Mouse (Mus musculus) left cerebral cortex, adult 2 months (tissue): ENCODE data around the gene Ndc1. TPM values are rescaled to one million over a fixed set of nuclear protein-coding genes. Genes with fewer than 3 reads are reported as not detected.
A peak's percentile ranks its signal among the peaks of the same experiment; 100 is the strongest.

Source experiments
- DNase-seq, 2 experiments: peaks; one replicate each; pipeline ENCODE4 v3.0.0; 2021 to 2022; ENCODE audit warnings: low spot score in 2 of 2, mixed read lengths in 1 of 2; ENCODE audit errors: extremely low spot score in 1 of 2
- H3K27ac ChIP-seq: fragments of 200-600 bp; 2 replicates; pipeline ENCODE4 v1.8.1; 2022
- H3K4me3 ChIP-seq: fragments of 200-600 bp; 2 replicates; pipeline ENCODE4 v1.8.1; 2022
- CTCF ChIP-seq: fragments of 200-600 bp; IDR thresholded peaks from 2 replicates; pipeline ENCODE4 v1.8.1; 2022; ENCODE audit warnings: antibody characterized with exemption, mild to moderate bottlenecking, moderate library complexity
- intact Hi-C: fragments of 180-260 bp; cut with DNase I; formaldehyde crosslinking; loops from one replicate; pipeline ENCODE4 v1.15.1; 2025
- microRNA-seq, 2 experiments: library from miRNA; unstranded; fragments of <30 nt; microRNA quantifications; one replicate each; pipeline ENCODE4 v1.2.0; 2021
- total RNA-seq, 2 experiments: library from RNA; stranded (reverse); gene quantifications; 2 replicates each; pipeline ENCODE4 v1.2.3; 2021

Ndc1 gene
- total RNA-seq, 2 experiments from 2014 or later: 9.6 to 10.0 TPM

DNA sequence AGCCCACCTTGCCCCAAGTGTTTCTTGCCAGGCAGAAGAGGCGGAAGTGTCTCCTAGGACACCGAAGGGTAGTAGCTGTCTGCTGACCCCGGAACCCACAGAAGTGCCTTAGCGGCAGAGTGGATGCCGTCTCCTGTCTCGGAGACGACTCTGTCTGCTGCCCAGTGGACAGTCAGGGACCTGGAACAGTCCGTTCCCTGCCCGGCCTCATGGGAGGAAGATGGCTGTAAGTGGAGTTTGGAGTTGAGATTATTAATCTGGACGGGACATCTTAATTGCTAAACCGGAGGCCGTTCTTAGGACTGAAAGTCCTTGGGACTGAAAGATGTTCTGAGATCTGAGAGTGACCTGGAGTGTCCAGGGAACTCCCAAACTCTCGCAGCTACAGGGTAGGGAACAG is 81.9 kb downstream of the Ndc1 start:
- TF ChIP-seq CTCF: no peak
- H3K4me3 ChIP-seq: no peak overlapping the region
- H3K27ac ChIP-seq: no peak overlapping the region
- intact Hi-C loops: no loop called here
- no peak for DNase-seq

DNA sequence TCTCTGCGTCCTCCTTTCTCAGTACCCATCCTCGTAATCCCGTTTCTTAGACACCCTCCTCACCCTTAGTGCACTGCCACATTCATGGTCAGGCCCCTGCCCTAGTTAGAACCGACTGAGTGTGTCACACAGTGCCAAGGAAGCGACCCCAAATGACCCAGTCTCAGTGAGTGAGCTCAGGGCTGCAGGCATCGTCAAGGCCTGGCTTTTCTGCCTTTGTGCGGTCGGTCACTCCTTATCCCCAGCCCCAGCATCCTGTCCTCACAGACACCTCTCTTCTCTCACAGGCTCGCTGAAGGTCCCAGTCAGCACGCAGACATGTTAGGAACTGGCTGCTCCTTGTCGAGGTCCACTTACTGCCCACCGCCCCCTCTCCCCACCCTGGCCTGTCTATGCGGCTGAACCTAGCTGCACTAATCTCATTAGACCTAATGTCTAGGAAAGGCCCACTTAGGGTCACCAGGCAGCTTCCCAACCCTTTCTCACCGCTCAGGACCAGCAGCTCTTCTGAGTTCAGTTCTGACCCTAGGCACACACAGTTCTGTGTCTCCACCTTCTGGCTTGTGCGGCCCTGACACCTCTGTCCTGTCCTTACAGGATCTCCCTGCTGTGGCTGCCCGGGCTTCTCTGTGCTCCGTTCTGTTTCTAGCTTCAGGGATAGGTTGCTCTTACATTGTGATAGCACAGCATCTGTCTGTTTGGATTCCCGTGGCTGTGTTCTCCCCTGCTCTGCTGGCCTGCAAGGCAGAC is 84.9 kb downstream of the Ndc1 start:
- intact Hi-C loops: no loop called here
- Histone ChIP-seq H3K27ac (no peak overlapping the region), H3K4me3 (no peak overlapping the region)
- TF ChIP-seq CTCF: no peak
- DNase-seq: no peak

DNA sequence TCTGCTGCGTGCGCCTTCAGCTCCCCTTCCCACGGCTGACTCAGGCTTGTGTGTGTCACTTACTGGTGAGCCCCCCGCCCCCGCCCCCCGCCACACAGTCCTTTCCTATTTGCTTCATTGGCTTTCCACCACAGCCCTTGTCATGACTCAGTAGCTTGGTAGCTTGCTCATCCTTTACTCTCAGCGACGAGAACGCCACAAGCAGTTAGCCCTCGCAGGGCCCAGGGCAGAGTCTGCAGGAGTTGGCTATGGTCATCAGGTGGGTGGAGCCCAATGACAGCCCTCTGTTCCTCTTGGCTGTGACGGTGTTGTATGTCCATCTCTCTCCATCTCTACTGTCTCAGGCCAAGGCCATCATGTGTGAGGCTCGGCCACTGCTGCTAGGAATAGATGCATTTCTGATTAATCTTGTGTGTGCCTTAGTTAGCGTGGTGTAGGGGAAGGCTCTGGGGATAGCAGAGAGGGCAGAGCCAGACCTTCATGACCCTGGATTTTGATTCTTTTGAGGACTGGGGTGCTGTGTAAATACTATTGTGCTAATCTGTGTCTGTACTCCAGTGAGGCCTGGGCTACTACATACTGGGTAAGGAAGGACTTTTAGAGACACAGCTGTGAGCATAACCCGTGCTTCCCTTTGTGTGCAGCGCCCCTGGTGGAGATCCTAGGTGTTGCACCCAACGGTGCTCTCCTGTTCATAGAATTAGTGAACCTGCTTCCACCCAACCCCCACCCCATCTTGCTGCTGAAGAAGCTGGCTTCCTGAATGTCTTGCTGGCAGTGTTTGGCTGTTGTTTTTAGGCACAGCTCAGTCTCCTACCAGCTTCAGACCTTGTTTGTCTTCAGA is 85.8 kb downstream of the Ndc1 start:
- peak; percentile 83 for TF ChIP-seq CTCF
- intact Hi-C loops: no loop called here
- peak; percentile 77 to 79 for DNase-seq
- H3K27ac ChIP-seq: no peak overlapping the region
- H3K4me3 ChIP-seq: no peak overlapping the region

DNA sequence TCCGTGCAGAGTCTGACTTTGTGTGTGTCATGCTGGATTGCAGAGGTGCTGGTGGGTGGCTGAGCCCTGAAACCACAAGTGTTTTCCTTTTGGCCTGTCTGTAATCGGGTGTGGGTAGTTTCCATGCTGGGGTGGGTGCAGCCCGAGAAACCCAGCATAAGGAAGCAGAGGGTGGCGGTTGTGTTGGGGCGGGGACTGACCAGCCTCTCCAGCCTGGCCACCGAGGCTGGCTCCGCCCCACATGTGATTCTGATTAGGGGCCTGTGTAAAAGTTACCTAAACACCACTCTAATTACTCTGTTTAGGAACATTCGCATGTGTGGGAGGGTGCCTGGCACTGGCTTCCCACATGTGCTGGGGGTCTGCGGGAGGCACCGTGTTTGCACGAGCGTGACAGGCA is 90.0 kb downstream of the Ndc1 start:
- intact Hi-C loops: no loop called here
- no peak for DNase-seq
- no peak overlapping the region for H3K27ac ChIP-seq
- no peak for TF ChIP-seq CTCF
- no peak overlapping the region for H3K4me3 ChIP-seq

DNA sequence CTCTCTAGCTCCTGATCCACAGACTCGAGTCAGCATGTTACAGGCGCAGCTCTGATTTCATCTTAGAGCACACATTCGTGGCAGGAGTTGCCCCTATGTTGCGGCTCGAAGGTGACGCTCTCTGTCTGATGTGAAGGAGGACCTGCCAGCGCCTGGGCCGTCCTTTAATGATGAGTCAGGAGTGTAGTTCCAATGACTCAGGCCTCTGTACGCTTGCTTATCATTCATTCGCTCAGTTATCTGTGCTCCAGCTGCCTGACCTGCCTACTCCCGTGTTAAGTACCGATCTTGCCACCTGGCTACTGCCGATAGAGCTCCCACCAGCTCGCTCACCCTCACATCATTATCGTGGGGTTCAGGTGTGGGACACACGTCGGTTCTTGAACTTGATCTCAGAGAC is 91.3 kb downstream of the Ndc1 start:
- no peak for DNase-seq
- intact Hi-C loops: no loop called here
- no peak overlapping the region for H3K27ac ChIP-seq
- no peak overlapping the region for H3K4me3 ChIP-seq
- TF ChIP-seq CTCF: no peak

DNA sequence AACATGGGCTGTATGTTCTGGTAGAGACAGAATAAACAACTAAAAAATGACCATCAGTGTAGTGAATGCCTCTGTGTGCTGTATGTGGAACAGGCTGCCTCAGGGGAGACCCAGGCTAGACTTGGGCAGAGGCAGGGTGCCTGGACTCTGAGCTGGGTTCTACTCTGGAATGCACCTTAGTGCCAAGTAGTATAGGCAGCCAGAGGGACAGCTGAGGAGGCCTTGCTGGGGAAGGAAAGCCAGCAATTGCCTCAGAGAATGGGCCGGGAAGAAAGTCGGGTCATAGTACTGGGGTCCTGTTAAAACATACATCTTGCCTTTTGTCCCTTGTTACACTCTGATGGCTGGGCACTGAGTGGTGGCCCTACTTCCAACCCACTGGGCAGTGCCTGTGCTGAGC is 91.9 kb downstream of the Ndc1 start:
- intact Hi-C loops: no loop called here
- no peak for DNase-seq
- TF ChIP-seq CTCF: no peak
- H3K4me3 ChIP-seq: no peak overlapping the region
- no peak overlapping the region for H3K27ac ChIP-seq

DNA sequence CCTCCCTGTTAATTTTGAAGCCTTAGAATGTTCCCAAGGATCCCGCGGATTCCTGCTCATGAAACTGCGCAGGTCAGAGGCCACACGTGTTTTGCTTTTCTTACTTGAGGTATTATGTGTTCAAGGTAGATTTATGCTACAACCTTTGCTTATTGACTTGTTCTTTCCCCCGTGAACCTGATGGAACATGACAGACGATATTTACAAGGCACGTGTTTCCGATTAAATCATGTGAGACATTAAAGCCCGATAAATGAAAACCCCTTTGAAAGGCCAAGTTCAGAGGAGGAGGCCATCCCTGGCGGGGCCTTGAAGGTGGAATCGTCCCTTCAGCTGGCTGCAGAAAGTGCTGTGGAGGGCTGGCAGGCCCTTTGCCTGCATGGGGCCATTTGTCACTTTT is 92.9 kb downstream of the Ndc1 start:
- DNase-seq: no peak
- H3K4me3 ChIP-seq: no peak overlapping the region
- no peak for TF ChIP-seq CTCF
- intact Hi-C loops: no loop called here
- H3K27ac ChIP-seq: no peak overlapping the region

Small RNA genes within 50 kb of the gene (microRNA-seq; reads per million reads assigned to microRNA genes)
- 0 reads per million in 2 experiments for gene Gm24804

Other genes starting within 250 kb of the Ndc1 start
- gene Tmem59, start 189.4 kb upstream of the Ndc1 start, total RNA-seq: 100 to 1,000 TPM; 217 to 233 TPM
- gene Tceanc2, start 188.7 kb upstream of the Ndc1 start, total RNA-seq: 10 to 100 TPM; 13.9 to 16.1 TPM
- gene Ldlrad1, start 158.6 kb upstream of the Ndc1 start, total RNA-seq: not detected
- 10 to 100 TPM; 29.8 to 33.4 TPM for gene Lrrc42, start 114.3 kb upstream of the Ndc1 start, total RNA-seq
- 10 to 100 TPM; 13.9 to 17.7 TPM for gene Hspb11, start 114.2 kb upstream of the Ndc1 start, total RNA-seq
- not detected for gene Dio1, start 60.6 kb upstream of the Ndc1 start, total RNA-seq
- gene Yipf1, start 53.4 kb upstream of the Ndc1 start, total RNA-seq: 10 to 100 TPM; 40.3 to 44.4 TPM
- 1 to 10 TPM; 1.5 to 2.9 TPM for gene Glis1, start 66.8 kb downstream of the Ndc1 start, total RNA-seq